Mouse (Mus musculus) CD4-positive, CD25-positive, alpha-beta regulatory T cell, adult 4 months (primary cell): ENCODE results near the gene Fbxw7. TPM values are rescaled to one million over a fixed set of nuclear protein-coding genes. Genes with fewer than 3 reads are reported as not detected.

Experiments
- polyA plus RNA-seq, 2 experiments: library from polyadenylated mRNA; unstranded; fragments of 100-300 nt; shearing (Covaris generic); gene quantifications; one replicate each; pipeline ENCODE4 v1.2.1; 2017

Fbxw7 gene
- polyA plus RNA-seq, 2 experiments from 2014 or later: 19.6 to 28.7 TPM

Other genes starting within 250 kb of the Fbxw7 start
- 10 to 100 TPM; 37.0 to 40.9 TPM for gene Arfip1, start 232.6 kb upstream of the Fbxw7 start, polyA plus RNA-seq
- not detected for gene Tigd4, start 221.7 kb upstream of the Fbxw7 start, polyA plus RNA-seq
- 100 to 1,000 TPM; 140 to 141 TPM for gene Tmem154, start 149.1 kb upstream of the Fbxw7 start, polyA plus RNA-seq